Mouse (Mus musculus) ES-E14 (cell line): ENCODE results near the gene Nprl2. TPM values are rescaled to one million over a fixed set of nuclear protein-coding genes. Genes with fewer than 3 reads are reported as not detected.

ENCODE experiments used
- DNase-seq: peaks from one replicate; pipeline ENCODE4 v3.0.0-alpha.2; 2013; ENCODE audit warnings: low read depth, low spot score
- H3K27ac ChIP-seq: 2 replicates; pipeline ENCODE4 v1.5.1; 2012; ENCODE audit warnings: low read depth, mild to moderate bottlenecking, low read length, moderate library complexity, mixed read lengths; ENCODE audit not compliant: poor library complexity, insufficient read depth, severe bottlenecking
- H3K36me3 ChIP-seq: 2 replicates; pipeline ENCODE4 v1.6.1; 2012; ENCODE audit warnings: mild to moderate bottlenecking, low read length, moderate library complexity, mixed read lengths; ENCODE audit not compliant: control insufficient read depth, poor library complexity, insufficient read depth, severe bottlenecking
- H3K4me1 ChIP-seq, 2 experiments: fragments of 150-350 bp in 1 of 2; sonication (generic) in 1 of 2; 2 replicates each; pipeline ENCODE4 v1.6.1; 2012; ENCODE audit warnings: low read length in 2 of 2, mild to moderate bottlenecking in 1 of 2, mixed read lengths in 1 of 2; ENCODE audit not compliant: control insufficient read depth in 2 of 2, insufficient read depth in 2 of 2, poor library complexity in 1 of 2
- H3K4me3 ChIP-seq, 2 experiments: fragments of 150-350 bp in 1 of 2; sonication (generic) in 1 of 2; 2 replicates each; pipeline ENCODE4 v1.5.1; 2012; ENCODE audit warnings: low read length in 2 of 2, low read depth in 1 of 2, mild to moderate bottlenecking in 1 of 2, mixed read lengths in 1 of 2; ENCODE audit not compliant: insufficient read depth in 1 of 2, poor library complexity in 1 of 2, severe bottlenecking in 1 of 2
- H3K9ac ChIP-seq: 2 replicates; pipeline ENCODE4 v1.6.1; 2012; ENCODE audit warnings: low read depth, mild to moderate bottlenecking, low read length, mixed read lengths; ENCODE audit not compliant: poor library complexity, insufficient read depth, severe bottlenecking
- H3K9me3 ChIP-seq: fragments of 150-350 bp; sonication (generic); 2 replicates; pipeline ENCODE4 v1.6.1; 2012; ENCODE audit warnings: low read depth, mild to moderate bottlenecking, low read length; ENCODE audit not compliant: control insufficient read depth, insufficient read depth
- CHD2 ChIP-seq: IDR thresholded peaks from 2 replicates; pipeline ENCODE4 v1.6.1; 2014; ENCODE audit warnings: mild to moderate bottlenecking, low read depth, low read length, inconsistent platforms
- HCFC1 ChIP-seq: IDR thresholded peaks from 2 replicates; pipeline ENCODE4 v1.6.1; 2012; ENCODE audit warnings: low read length, inconsistent platforms, borderline replicate concordance; ENCODE audit not compliant: insufficient read depth
- MAFK ChIP-seq: IDR thresholded peaks from 2 replicates; pipeline ENCODE4 v1.6.1; 2014; ENCODE audit warnings: mild to moderate bottlenecking, low read depth, low read length, inconsistent platforms; ENCODE audit not compliant: insufficient read depth
- ZC3H11A ChIP-seq: IDR thresholded peaks from 2 replicates; pipeline ENCODE4 v1.6.1; 2012; ENCODE audit warnings: low read depth, mild to moderate bottlenecking, inconsistent platforms, low read length, borderline replicate concordance
- ZNF384 ChIP-seq: IDR thresholded peaks from 2 replicates; pipeline ENCODE4 v1.6.1; 2012; ENCODE audit warnings: low read depth, low read length, inconsistent platforms
- in situ Hi-C, 2 experiments: fragments of 600-800 bp; cut with MboI; formaldehyde crosslinking; loops; one replicate each; pipeline ENCODE4 v1.15.1; 2025; ENCODE audit warnings: low sequenced_read_pairs in 2 of 2, inconsistent platforms in 1 of 2; ENCODE audit not compliant: unreplicated experiment in 2 of 2
- total RNA-seq: library from RNA; depleted of rRNA; stranded (reverse); fragments of 300-350 nt; gene quantifications from 2 replicates; pipeline ENCODE4 v1.2.3, GENCODE M21; 2012; rRNA removed

Nprl2 gene
- total RNA-seq, result 21.2 and 30.5 TPM in 2 replicates

- in situ Hi-C loops, result no loop called here
- peaks cover 0 to 11% of the 10 kb centered on the region in 2 experiments; a peak in 2 of 4 replicates for H3K4me1 ChIP-seq
Measured at GRCm38 (mm10) chr9:107541474-107542351, at the start of gene Nprl2, which contains the start of gene Cyb561d2. Nprl2 (plus strand) TSS chr9:107542226. Cyb561d2 (minus strand) TSS chr9:107542193.

GRCm38 (mm10) chr9:107493511-107493910, 48.5 kb upstream of the Nprl2 start:
- DNase-seq, result no peak
- Histone ChIP-seq H3K4me1 (no peaks in the 10 kb centered on the region), H3K4me3 (no peak overlapping the region), H3K9ac (no peak overlapping the region), H3K9me3 (no peaks in the 10 kb centered on the region), H3K27ac (no peak overlapping the region), H3K36me3 (no peaks in the 10 kb centered on the region)
- TF ChIP-seq CHD2, result no peak
- no peak for TF ChIP-seq MAFK
- TF ChIP-seq ZNF384, result no peak
- TF ChIP-seq ZC3H11A, result no peak
- TF ChIP-seq HCFC1, result no peak
- in situ Hi-C loops, result no loop called here

More at GRCm38 (mm10) chr9:107541474-107542351, at the start of gene Nprl2, which contains the start of gene Cyb561d2:
- Histone ChIP-seq H3K9me3 (no peaks in the 10 kb centered on the region), H3K9ac (peak within 1 kb of the TSS; percentile 80), H3K27ac (no peak within 1 kb of the TSS), H3K36me3 (peaks cover 25% of the 10 kb centered on the region), H3K4me3 (peak within 1 kb of the TSS; percentile 80 to 93)
- peak; percentile 96 for DNase-seq
- TF ChIP-seq MAFK (no peak), HCFC1 (peak; percentile 98), CHD2 (peak; percentile 17; the same call in 1 of the 2 replicates)

GRCm38 (mm10) chr9:107494238-107494637, 47.8 kb upstream of the Nprl2 start:
- TF ChIP-seq HCFC1 (no peak), MAFK (no peak), CHD2 (no peak), ZC3H11A (no peak), ZNF384 (no peak)
- in situ Hi-C loops, result no loop called here
- H3K27ac ChIP-seq, result no peak overlapping the region

GRCm38 (mm10) chr9:107496359-107496758, 45.7 kb upstream of the Nprl2 start:
- H3K27ac ChIP-seq, result no peak overlapping the region
- no peak for TF ChIP-seq ZNF384
- TF ChIP-seq CHD2, result no peak
- TF ChIP-seq MAFK, result no peak
- TF ChIP-seq HCFC1, result no peak
- no peak for TF ChIP-seq ZC3H11A
- DNase-seq, result no peak
- in situ Hi-C loops, result no loop called here
- no peaks in the 10 kb centered on the region for H3K4me1 ChIP-seq
- H3K9ac ChIP-seq, result no peak overlapping the region
- H3K36me3 ChIP-seq, result no peaks in the 10 kb centered on the region
- no peak overlapping the region for H3K4me3 ChIP-seq
- H3K9me3 ChIP-seq, result no peaks in the 10 kb centered on the region

More at GRCm38 (mm10) chr9:107494238-107494637, 47.8 kb upstream of the Nprl2 start:
- DNase-seq, result no peak
- H3K4me3 ChIP-seq, result no peak overlapping the region
- no peaks in the 10 kb centered on the region for H3K36me3 ChIP-seq
- no peak overlapping the region for H3K9ac ChIP-seq
- H3K9me3 ChIP-seq, result no peaks in the 10 kb centered on the region
- no peaks in the 10 kb centered on the region for H3K4me1 ChIP-seq
